Comparison of ENCODE assay signal across 7 mouse cellular contexts in genomic region chr8:128272866-128273344, GRCm38 (mm10).
DNase-seq lines count a peak whose midpoint lies in the region; ATAC-seq lines count a peak whose summit lies in the region.

No protein-coding gene starts in this region.

- H3K4me2 ChIP-seq in neural tube, embryonic 15.5 days: no peak overlapping the region

- H3K36me3 ChIP-seq in neural tube, embryonic 15.5 days: no peaks in the 10 kb centered on the region

- H3K27ac ChIP-seq in neural tube, embryonic 15.5 days (replicated peaks): no peak overlapping the region

- no peaks in the 10 kb centered on the region for H3K27me3 ChIP-seq in neural tube, embryonic 15.5 days (replicated peaks)

- no peaks in the 10 kb centered on the region for H3K9me3 ChIP-seq in neural tube, embryonic 15.5 days (replicated peaks)

- 0 out of 2 replicates have a peak, but pooled peaks have one; percentile 29 for ATAC-seq in common myeloid progenitor, adult 5-6 weeks (replicated peaks; ENCODE audit: low read depth, poor library complexity, severe bottlenecking)
- peak; percentile 60 for ATAC-seq in granulocyte monocyte progenitor cell, adult 5-6 weeks (replicated peaks; ENCODE audit: poor library complexity, severe bottlenecking)
- ATAC-seq in neural tube, embryonic 15.5 days (ENCODE audit: low FRiP score): no peak

- H3K4me1 ChIP-seq in neural tube, embryonic 15.5 days: 0 out of 2 replicates have a peak, but pooled peaks cover 3% of the 10 kb centered on the region

- no peak overlapping the region for H3K4me3 ChIP-seq in neural tube, embryonic 15.5 days (replicated peaks)

- H3K9ac ChIP-seq in neural tube, embryonic 15.5 days (replicated peaks): no peak overlapping the region

- 50% methylated on average over 3 of the region's 3 CpGs for WGBS in neural tube, embryonic 15.5 days

- DNase-seq in right cerebral cortex, adult 18-20 months: peak; percentile 70
- no peak for DNase-seq in right cerebral cortex, postnatal 14 days
- peak; percentile 33 for DNase-seq in kidney, postnatal 10 days
- DNase-seq in mesoderm, embryonic 11.5 days (ENCODE audit: low read depth, low spot score): peak; percentile 23
